Mouse (Mus musculus) brown adipose tissue, adult 24 weeks (tissue): ENCODE results near the gene Fbxo2. TPM values are rescaled to one million over a fixed set of nuclear protein-coding genes. Genes with fewer than 3 reads are reported as not detected.
"Not testable (repeated sequence)": the region's sequence is repeated elsewhere in the genome, so short reads cannot be mapped to it uniquely, and the experiment has no call there.

Experiments used
- H3K27ac ChIP-seq: fragments of 200-500 bp; replicated peaks from 2 replicates; pipeline ENCODE4 v1.5.1; 2012; ENCODE audit warnings: low read depth, mild to moderate bottlenecking, low read length
- H3K4me1 ChIP-seq: fragments of 200-500 bp; 2 replicates; pipeline ENCODE4 v1.6.1; 2012; ENCODE audit warnings: low read length, mixed read lengths; ENCODE audit not compliant: control insufficient read depth, insufficient read depth, insufficient read length
- H3K4me3 ChIP-seq: fragments of 200-500 bp; 2 replicates; pipeline ENCODE4 v1.5.1; 2012; ENCODE audit warnings: low read depth, mild to moderate bottlenecking, low read length, moderate library complexity; ENCODE audit not compliant: insufficient read depth
- polyA plus RNA-seq: library from polyadenylated mRNA; stranded (reverse); fragments of >200 nt; gene quantifications from 2 replicates; pipeline ENCODE4 v1.2.4, GENCODE M21; 2012; ENCODE audit not compliant: missing spikeins, insufficient read depth, insufficient read length

The Fbxo2 gene
- polyA plus RNA-seq, 1 experiment, result not detected

- H3K27ac ChIP-seq, H3K4me1 ChIP-seq, H3K4me3 ChIP-seq: not testable (repeated sequence)
Observed at GRCm38 (mm10) chr4:148176603-148177002, 16.2 kb downstream of the Fbxo2 start.

GRCm38 (mm10) chr4:148177716-148178115 lies 17.3 kb downstream of the Fbxo2 start:
- no peaks in the 10 kb centered on the region for H3K4me1 ChIP-seq
- no peak overlapping the region for H3K4me3 ChIP-seq
- no peak overlapping the region for H3K27ac ChIP-seq

GRCm38 (mm10) chr4:148181483-148181882 lies 21.1 kb downstream of the Fbxo2 start:
- no peaks in the 10 kb centered on the region for H3K4me1 ChIP-seq
- H3K4me3 ChIP-seq, result no peak overlapping the region
- no peak overlapping the region for H3K27ac ChIP-seq

- Histone ChIP-seq H3K4me1 (no peaks in the 10 kb centered on the region), H3K27ac (no peak overlapping the region), H3K4me3 (no peak overlapping the region)
Observed at GRCm38 (mm10) chr4:148182363-148182762, 21.9 kb downstream of the Fbxo2 start.

GRCm38 (mm10) chr4:148184564-148184963 lies 24.1 kb downstream of the Fbxo2 start:
- Histone ChIP-seq H3K4me1 (no peaks in the 10 kb centered on the region), H3K27ac (no peak overlapping the region), H3K4me3 (no peak overlapping the region)

GRCm38 (mm10) chr4:148185819-148186218 lies 25.4 kb downstream of the Fbxo2 start:
- Histone ChIP-seq H3K4me1 (no peaks in the 10 kb centered on the region), H3K27ac (no peak overlapping the region), H3K4me3 (no peak overlapping the region)

- H3K4me1 ChIP-seq, H3K27ac ChIP-seq, H3K4me3 ChIP-seq: not testable (repeated sequence)
Observed at GRCm38 (mm10) chr4:148188767-148189166, 28.3 kb downstream of the Fbxo2 start.

GRCm38 (mm10) chr4:148192707-148193245 lies 32.4 kb downstream of the Fbxo2 start:
- H3K4me1 ChIP-seq, result no peaks in the 10 kb centered on the region
- H3K27ac ChIP-seq, result no peak overlapping the region

GRCm38 (mm10) chr4:148194400-148194799 lies 34.0 kb downstream of the Fbxo2 start:
- Histone ChIP-seq H3K4me1 (no peaks in the 10 kb centered on the region), H3K4me3 (no peak overlapping the region), H3K27ac (no peak overlapping the region)

More at GRCm38 (mm10) chr4:148192707-148193245, 32.4 kb downstream of the Fbxo2 start:
- no peak overlapping the region for H3K4me3 ChIP-seq

GRCm38 (mm10) chr4:148198721-148199120 lies 38.3 kb downstream of the Fbxo2 start:
- no peaks in the 10 kb centered on the region for H3K4me1 ChIP-seq
- H3K27ac ChIP-seq, result no peak overlapping the region
- H3K4me3 ChIP-seq, result no peak overlapping the region

GRCm38 (mm10) chr4:148203557-148203956 lies 43.1 kb downstream of the Fbxo2 start:
- Histone ChIP-seq H3K27ac (no peak overlapping the region), H3K4me1 (no peaks in the 10 kb centered on the region), H3K4me3 (no peak overlapping the region)

GRCm38 (mm10) chr4:148204061-148204872 lies 43.8 kb downstream of the Fbxo2 start:
- H3K4me3 ChIP-seq, result no peak overlapping the region
- H3K4me1 ChIP-seq, result no peaks in the 10 kb centered on the region

GRCm38 (mm10) chr4:148204873-148205232 lies 44.4 kb downstream of the Fbxo2 start:
- H3K4me3 ChIP-seq, result no peak overlapping the region
- no peak overlapping the region for H3K27ac ChIP-seq
- H3K4me1 ChIP-seq, result no peaks in the 10 kb centered on the region

More at GRCm38 (mm10) chr4:148204061-148204872, 43.8 kb downstream of the Fbxo2 start:
- H3K27ac ChIP-seq, result no peak overlapping the region

- Histone ChIP-seq H3K27ac (no peak overlapping the region), H3K4me3 (no peak overlapping the region), H3K4me1 (no peaks in the 10 kb centered on the region)
Observed at GRCm38 (mm10) chr4:148214460-148215136, 54.2 kb downstream of the Fbxo2 start.

- Histone ChIP-seq H3K27ac (no peak overlapping the region), H3K4me3 (no peak overlapping the region), H3K4me1 (no peaks in the 10 kb centered on the region)
Observed at GRCm38 (mm10) chr4:148215264-148215900, 55.0 kb downstream of the Fbxo2 start.
